Mouse (Mus musculus): Measurements from ENCODE around the gene Jazf1. TPM values are rescaled to one million over a fixed set of nuclear protein-coding genes. Genes with fewer than 3 reads are reported as not detected.

Gene Jazf1
- polyA plus RNA-seq, 1 experiment from 2014 or later, result 20.7 TPM

- Histone ChIP-seq H3K4me2 (replicated peaks) (no peak overlapping the region), H3K27me3 (0 out of 2 replicates have a peak, but pooled peaks cover 5% of the 10 kb centered on the region), H3K4me3 (no peak overlapping the region), H3K9me3 (no peaks in the 10 kb centered on the region; the same call in 1 of the 2 replicates), H3K36me3 (no peaks in the 10 kb centered on the region), H3K27ac (no peak overlapping the region), H3K4me1 (peaks cover 47% of the 10 kb centered on the region), H3K9ac (no peak overlapping the region)
- WGBS, result 41% methylated on average over 5 of the region's 5 CpGs
- ATAC-seq (ENCODE audit: low FRiP score, low read depth), result no peak
Measured at GRCm38 (mm10) chr6:52950371-52950770, 118.1 kb downstream of the Jazf1 start.

DNA sequence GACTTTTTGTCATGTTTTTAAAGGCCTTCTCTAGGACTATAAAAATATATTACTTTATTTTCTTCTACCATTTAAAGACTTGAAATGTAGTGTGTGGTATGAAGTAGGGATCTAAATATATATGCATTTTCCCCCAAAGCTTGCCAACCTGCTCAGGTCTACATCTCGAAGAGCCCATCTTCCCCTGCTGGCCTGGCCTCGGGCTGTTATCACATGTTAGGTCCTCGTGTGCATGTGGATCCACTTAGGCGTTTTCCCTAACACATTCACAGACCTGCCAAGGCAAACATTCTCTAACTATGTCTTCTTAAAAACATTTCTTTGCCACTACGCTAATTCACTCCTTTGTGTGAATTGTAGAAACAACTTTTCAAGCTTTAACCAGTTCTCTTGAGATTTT lies 125.9 kb downstream of the Jazf1 start:
- H3K4me2 ChIP-seq (replicated peaks), result no peak overlapping the region
- no peak overlapping the region for H3K4me3 ChIP-seq
- 19% methylated on average over 5 of the region's 5 CpGs for WGBS
- H3K27me3 ChIP-seq, result 0 out of 2 replicates have a peak, but pooled peaks cover 5% of the 10 kb centered on the region
- no peaks in the 10 kb centered on the region; the same call in 1 of the 2 replicates for H3K9me3 ChIP-seq
- H3K4me1 ChIP-seq, result peaks cover 42% of the 10 kb centered on the region
- H3K9ac ChIP-seq, result no peak overlapping the region
- 0 out of 2 replicates have a peak, but pooled peaks have one; percentile 44 for ATAC-seq (ENCODE audit: low FRiP score, low read depth)
- H3K27ac ChIP-seq, result no peak overlapping the region
- H3K36me3 ChIP-seq, result no peaks in the 10 kb centered on the region

- Histone ChIP-seq H3K27me3 (0 out of 2 replicates have a peak, but pooled peaks cover 5% of the 10 kb centered on the region), H3K4me2 (replicated peaks) (no peak overlapping the region), H3K9me3 (no peaks in the 10 kb centered on the region; the same call in 1 of the 2 replicates), H3K36me3 (no peaks in the 10 kb centered on the region), H3K9ac (no peak overlapping the region), H3K27ac (peak overlapping the region; percentile 55; the same call in 1 of the 2 replicates), H3K4me1 (peaks cover 43% of the 10 kb centered on the region), H3K4me3 (no peak overlapping the region)
- ATAC-seq (ENCODE audit: low FRiP score, low read depth), result no peak
- 30% methylated on average over 5 of the region's 5 CpGs for WGBS
Measured at GRCm38 (mm10) chr6:52942101-52942500, 126.3 kb downstream of the Jazf1 start.

GRCm38 (mm10) chr6:52937916-52938315 lies 130.5 kb downstream of the Jazf1 start:
- peak overlapping the region; percentile 33; the same call in 1 of the 2 replicates for H3K27ac ChIP-seq
- WGBS, result 73% methylated on average over 3 of the region's 3 CpGs
- no peak overlapping the region for H3K9ac ChIP-seq
- no peak overlapping the region for H3K4me2 ChIP-seq (replicated peaks)
- H3K36me3 ChIP-seq, result no peaks in the 10 kb centered on the region
- H3K4me3 ChIP-seq, result no peak overlapping the region
- peaks cover 54% of the 10 kb centered on the region for H3K4me1 ChIP-seq
- H3K9me3 ChIP-seq, result no peaks in the 10 kb centered on the region
- no peak for ATAC-seq (ENCODE audit: low FRiP score, low read depth)
- no peaks in the 10 kb centered on the region for H3K27me3 ChIP-seq

- H3K36me3 ChIP-seq, result no peaks in the 10 kb centered on the region
- no peaks in the 10 kb centered on the region for H3K27me3 ChIP-seq
- no peak overlapping the region for H3K9ac ChIP-seq
- H3K4me3 ChIP-seq, result no peak overlapping the region
- 25% methylated on average over 10 of the region's 10 CpGs for WGBS
- H3K27ac ChIP-seq, result no peak overlapping the region
- H3K4me2 ChIP-seq (replicated peaks), result 0 out of 2 replicates have a peak overlapping the region, but pooled peaks have one; percentile 23
- H3K4me1 ChIP-seq, result peaks cover 56% of the 10 kb centered on the region
- ATAC-seq (ENCODE audit: low FRiP score, low read depth), result no peak
- no peaks in the 10 kb centered on the region for H3K9me3 ChIP-seq
Measured at GRCm38 (mm10) chr6:52936995-52937394, 131.4 kb downstream of the Jazf1 start.

DNA sequence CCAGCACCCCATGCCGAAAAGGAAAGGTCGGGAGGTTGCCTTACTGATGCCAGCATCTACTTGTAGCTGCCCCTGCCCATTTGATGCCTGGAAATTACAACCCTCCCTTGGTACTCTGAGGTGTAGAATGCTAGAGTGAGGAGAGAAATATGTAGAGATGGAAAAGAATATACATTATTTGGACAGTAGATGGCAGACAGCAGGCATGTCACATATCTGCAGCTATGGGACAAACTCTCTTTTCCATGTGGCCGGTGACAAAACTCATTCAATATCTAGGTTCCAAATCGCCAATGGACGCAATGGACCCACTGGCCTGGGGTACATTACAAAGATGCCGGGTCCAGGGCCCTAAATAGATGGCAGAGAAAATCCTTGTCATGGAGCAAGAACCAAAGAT lies 134.4 kb downstream of the Jazf1 start:
- no peaks in the 10 kb centered on the region for H3K36me3 ChIP-seq
- no peaks in the 10 kb centered on the region for H3K27me3 ChIP-seq
- no peak overlapping the region for H3K27ac ChIP-seq
- H3K4me2 ChIP-seq (replicated peaks), result no peak overlapping the region
- H3K9ac ChIP-seq, result no peak overlapping the region
- WGBS, result 85% methylated on average over 6 of the region's 6 CpGs
- peaks cover 34% of the 10 kb centered on the region for H3K4me1 ChIP-seq
- ATAC-seq (ENCODE audit: low FRiP score, low read depth), result no peak
- H3K4me3 ChIP-seq, result no peak overlapping the region
- H3K9me3 ChIP-seq, result no peaks in the 10 kb centered on the region

DNA sequence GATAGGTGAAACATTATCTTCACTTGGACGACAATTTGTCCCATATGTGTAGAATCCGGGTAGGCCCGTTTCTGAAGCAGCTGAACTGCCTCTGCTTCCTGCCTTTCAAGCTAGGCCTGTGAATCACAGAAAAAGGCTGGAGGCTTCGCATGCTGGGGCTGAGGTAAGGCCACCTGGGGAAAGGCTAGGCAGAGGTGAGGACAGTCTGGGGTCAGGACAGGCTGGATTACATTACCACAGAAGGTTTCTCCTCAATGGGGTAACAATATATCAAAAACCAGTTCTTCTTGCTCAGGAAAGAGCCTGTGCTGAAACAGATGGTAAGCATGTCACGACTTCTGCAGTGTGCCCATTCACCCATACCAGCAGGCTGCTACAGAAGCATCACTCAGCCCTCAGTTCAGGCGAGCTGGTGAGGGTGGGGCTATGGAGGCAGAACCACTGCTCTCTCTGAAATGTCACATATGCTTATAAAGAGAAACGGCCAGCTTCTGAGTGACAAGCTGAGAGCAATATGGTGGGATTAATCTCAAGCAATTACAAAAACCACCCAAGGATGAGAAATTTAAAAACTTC lies 135.7 kb downstream of the Jazf1 start:
- 15% methylated on average over 7 of the region's 7 CpGs for WGBS
- Histone ChIP-seq H3K4me3 (no peak overlapping the region), H3K9ac (no peak overlapping the region), H3K9me3 (no peaks in the 10 kb centered on the region), H3K36me3 (no peaks in the 10 kb centered on the region), H3K27ac (peak overlapping the region; percentile 63; the same call in 1 of the 2 replicates), H3K4me1 (peaks cover 31% of the 10 kb centered on the region), H3K4me2 (replicated peaks) (no peak overlapping the region), H3K27me3 (no peaks in the 10 kb centered on the region)
- no peak for ATAC-seq (ENCODE audit: low FRiP score, low read depth)

GRCm38 (mm10) chr6:52929358-52929757 lies 139.1 kb downstream of the Jazf1 start:
- 67% methylated on average over 12 of the region's 12 CpGs for WGBS
- no peak overlapping the region for H3K4me3 ChIP-seq
- no peak for ATAC-seq (ENCODE audit: low FRiP score, low read depth)
- H3K27ac ChIP-seq, result no peak overlapping the region
- H3K4me2 ChIP-seq (replicated peaks), result no peak overlapping the region
- H3K9me3 ChIP-seq, result no peaks in the 10 kb centered on the region
- H3K27me3 ChIP-seq, result no peaks in the 10 kb centered on the region
- no peaks in the 10 kb centered on the region for H3K36me3 ChIP-seq
- H3K9ac ChIP-seq, result no peak overlapping the region
- H3K4me1 ChIP-seq, result peaks cover 47% of the 10 kb centered on the region

GRCm38 (mm10) chr6:52926947-52927346 lies 141.5 kb downstream of the Jazf1 start:
- Histone ChIP-seq H3K27me3 (no peaks in the 10 kb centered on the region), H3K9me3 (no peaks in the 10 kb centered on the region), H3K27ac (0 out of 2 replicates have a peak overlapping the region, but pooled peaks have one; percentile 79), H3K4me3 (no peak overlapping the region), H3K4me2 (replicated peaks) (no peak overlapping the region), H3K4me1 (peaks cover 25% of the 10 kb centered on the region), H3K36me3 (no peaks in the 10 kb centered on the region), H3K9ac (no peak overlapping the region)
- 72% methylated on average over 4 of the region's 4 CpGs for WGBS
- no peak for ATAC-seq (ENCODE audit: low FRiP score, low read depth)

DNA sequence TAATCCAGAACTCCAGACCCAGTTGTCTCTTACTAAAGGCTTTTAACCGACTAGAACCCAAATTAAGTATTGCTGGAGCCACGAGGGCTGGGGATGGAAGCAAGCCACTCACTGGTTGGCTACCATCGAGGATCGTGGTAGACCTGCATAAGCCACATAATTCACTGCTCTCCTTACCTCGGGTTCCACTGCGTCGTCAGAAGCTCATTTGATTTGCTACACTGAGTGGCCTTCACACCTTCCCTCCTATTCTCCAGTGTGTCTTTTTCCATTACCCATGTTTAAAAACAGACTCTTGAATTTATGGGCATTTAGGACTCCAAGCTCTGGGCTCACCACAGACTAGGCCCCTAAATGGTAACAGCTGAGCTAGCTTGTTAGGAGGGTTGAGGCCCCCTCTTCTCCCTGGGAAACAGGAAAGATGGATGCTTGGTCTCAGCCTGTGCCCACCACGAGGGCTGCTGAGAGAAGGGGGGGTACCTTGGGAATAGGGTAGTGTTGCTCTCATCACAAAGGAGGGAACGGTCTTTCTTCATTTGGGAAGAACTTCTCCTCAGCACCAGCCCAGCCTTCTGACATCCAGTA lies 142.9 kb downstream of the Jazf1 start:
- ATAC-seq (ENCODE audit: low FRiP score, low read depth), result peak; percentile 91
- H3K27me3 ChIP-seq, result 0 out of 2 replicates have a peak, but pooled peaks cover 2% of the 10 kb centered on the region

GRCm38 (mm10) chr6:52921248-52921647 lies 147.2 kb downstream of the Jazf1 start:
- H3K9ac ChIP-seq, result no peak overlapping the region
- H3K4me2 ChIP-seq (replicated peaks), result no peak overlapping the region
- no peak overlapping the region for H3K27ac ChIP-seq
- WGBS, result 77% methylated on average over 6 of the region's 6 CpGs
- H3K4me1 ChIP-seq, result peaks cover 41% of the 10 kb centered on the region
- no peaks in the 10 kb centered on the region for H3K9me3 ChIP-seq
- 0 out of 2 replicates have a peak, but pooled peaks cover 4% of the 10 kb centered on the region for H3K27me3 ChIP-seq
- no peak for ATAC-seq (ENCODE audit: low FRiP score, low read depth)
- H3K4me3 ChIP-seq, result no peak overlapping the region
- no peaks in the 10 kb centered on the region for H3K36me3 ChIP-seq

More for the DNA sequence above, 142.9 kb downstream of the Jazf1 start:
- peaks cover 27% of the 10 kb centered on the region for H3K4me1 ChIP-seq
- WGBS, result 15% methylated on average over 9 of the region's 9 CpGs
- H3K4me3 ChIP-seq, result no peak overlapping the region
- peak overlapping the region; percentile 79; the same call in 1 of the 2 replicates for H3K27ac ChIP-seq
- H3K9ac ChIP-seq, result no peak overlapping the region
- H3K36me3 ChIP-seq, result no peaks in the 10 kb centered on the region
- H3K9me3 ChIP-seq, result no peaks in the 10 kb centered on the region
- H3K4me2 ChIP-seq (replicated peaks), result peak overlapping the region; percentile 22; the same call in 1 of the 2 replicates

DNA sequence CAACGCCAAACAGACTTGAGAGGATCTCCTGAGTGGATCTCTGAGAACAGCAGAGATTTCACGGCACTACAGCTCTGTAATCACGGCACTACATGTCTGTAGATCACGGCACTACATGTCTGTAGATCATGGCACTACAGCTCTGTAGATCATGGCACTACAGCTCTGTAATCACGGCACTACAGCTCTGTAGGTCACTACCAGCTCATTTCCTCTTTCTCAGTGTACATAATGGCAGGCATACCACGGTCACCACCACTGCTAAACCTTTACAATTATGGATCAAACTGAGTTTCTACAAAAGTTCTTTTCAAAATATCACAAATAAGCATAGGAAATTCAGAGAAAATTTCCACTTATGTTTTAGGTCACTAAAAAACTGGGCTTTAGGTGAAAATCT lies 147.7 kb downstream of the Jazf1 start:
- no peak overlapping the region for H3K4me3 ChIP-seq
- H3K27ac ChIP-seq, result no peak overlapping the region; the same call in 1 of the 2 replicates
- H3K9ac ChIP-seq, result 0 out of 2 replicates have a peak overlapping the region, but pooled peaks have one; percentile 35
- H3K36me3 ChIP-seq, result no peaks in the 10 kb centered on the region
- no peak for ATAC-seq (ENCODE audit: low FRiP score, low read depth)
- no peak overlapping the region for H3K4me2 ChIP-seq (replicated peaks)
- H3K27me3 ChIP-seq, result 0 out of 2 replicates have a peak, but pooled peaks cover 6% of the 10 kb centered on the region
- 82% methylated on average over 6 of the region's 6 CpGs for WGBS
- H3K9me3 ChIP-seq, result no peaks in the 10 kb centered on the region
- H3K4me1 ChIP-seq, result peaks cover 36% of the 10 kb centered on the region
